Mouse (Mus musculus) stomach, embryonic 14.5 days (tissue): ENCODE data around the gene Sept9. TPM values are rescaled to one million over a fixed set of nuclear protein-coding genes. Genes with fewer than 3 reads are reported as not detected.
A peak's percentile ranks its signal among the peaks of the same experiment; 100 is the strongest.

Experiments used
- ATAC-seq: fragments of 200-750 bp; cut with Nextera tagmentation; 2 replicates; pipeline ENCODE4 v1.8.0; 2017; ENCODE audit warnings: low read depth, moderate TSS enrichment; ENCODE audit not compliant: insufficient number of reproducible peaks, insufficient read depth, low FRiP score
- H3K27ac ChIP-seq: fragments of 300-500 bp; sonication (generic); 2 replicates; pipeline ENCODE4 v1.5.1; 2014; ENCODE audit warnings: mild to moderate bottlenecking, low read length, moderate library complexity, mixed read lengths
- H3K27me3 ChIP-seq: fragments of 300-500 bp; sonication (generic); 2 replicates; pipeline ENCODE4 v1.6.1; 2014; ENCODE audit warnings: low read length, control low read depth, mixed read lengths; ENCODE audit not compliant: control insufficient read depth, insufficient read depth
- H3K36me3 ChIP-seq: fragments of 300-500 bp; sonication (generic); 2 replicates; pipeline ENCODE4 v1.6.1; 2014; ENCODE audit warnings: mild to moderate bottlenecking, control low read depth, low read length, moderate library complexity, mixed read lengths; ENCODE audit not compliant: control insufficient read depth, insufficient read depth
- H3K4me1 ChIP-seq: fragments of 300-500 bp; sonication (generic); 2 replicates; pipeline ENCODE4 v1.6.1; 2014; ENCODE audit warnings: low read length, control low read depth, mixed read lengths; ENCODE audit not compliant: control insufficient read depth, insufficient read depth
- H3K4me2 ChIP-seq: fragments of 300-500 bp; sonication (generic); replicated peaks from 2 replicates; pipeline ENCODE4 v1.6.1; 2014; ENCODE audit warnings: low read depth, low read length, control low read depth
- H3K4me3 ChIP-seq: fragments of 300-500 bp; sonication (generic); 2 replicates; pipeline ENCODE4 v1.5.1; 2014; ENCODE audit warnings: low read depth, low read length, control low read depth
- H3K9ac ChIP-seq: fragments of 300-500 bp; sonication (generic); replicated peaks from 2 replicates; pipeline ENCODE4 v1.6.1; 2014; ENCODE audit warnings: low read depth, mild to moderate bottlenecking, control low read depth, low read length, moderate library complexity, mixed read lengths
- H3K9me3 ChIP-seq: fragments of 300-500 bp; sonication (generic); 2 replicates; pipeline ENCODE4 v1.6.1; 2016; ENCODE audit warnings: low read depth, low read length, control low read depth; ENCODE audit not compliant: control insufficient read depth
- WGBS: fragments of 180-500 bp; shearing (Covaris S2); extraction: QIAGEN DNeasy Blood & Tissue Kit; methylation state at CpG from one replicate; pipeline ENCODE4 v1.1.7; 2014; 5-methylcytosine and 5-hydroxymethylcytosine counted together
- polyA plus RNA-seq: library from polyadenylated mRNA; unstranded; fragments of >200 nt; fragmentation: Nextera tagmentation; extraction: Ambion mirVana; gene quantifications from 2 replicates; pipeline ENCODE4 v1.2.1, GENCODE M21; 2014

Sept9 gene
- polyA plus RNA-seq, 1 experiment from 2014 or later = 106 TPM

GRCm38 (mm10) chr11:117256088-117256487, 56.6 kb downstream of the Sept9 start:
- Histone ChIP-seq H3K4me3 (no peak overlapping the region), H3K27me3 (no peaks in the 10 kb centered on the region), H3K27ac (no peak overlapping the region), H3K4me1 (peaks cover 27% of the 10 kb centered on the region), H3K4me2 (no peak overlapping the region), H3K9ac (no peak overlapping the region), H3K36me3 (no peaks in the 10 kb centered on the region), H3K9me3 (no peaks in the 10 kb centered on the region)
- no peak for ATAC-seq
- WGBS = 65% methylated on average over 9 of the region's 9 CpGs

GRCm38 (mm10) chr11:117256840-117257239, 57.4 kb downstream of the Sept9 start:
- no peak overlapping the region for H3K9ac ChIP-seq
- H3K27me3 ChIP-seq = no peaks in the 10 kb centered on the region
- peaks cover 20% of the 10 kb centered on the region for H3K4me1 ChIP-seq
- no peak overlapping the region for H3K4me3 ChIP-seq
- no peaks in the 10 kb centered on the region for H3K9me3 ChIP-seq
- no peak for ATAC-seq
- no peaks in the 10 kb centered on the region for H3K36me3 ChIP-seq
- no peak overlapping the region for H3K4me2 ChIP-seq
- H3K27ac ChIP-seq = no peak overlapping the region
- 94% methylated on average over 6 of the region's 6 CpGs for WGBS

- WGBS = 96% methylated on average over 1 of the region's 1 CpGs
- ATAC-seq = no peak
- Histone ChIP-seq H3K9ac (no peak overlapping the region), H3K27me3 (no peaks in the 10 kb centered on the region), H3K4me3 (no peak overlapping the region), H3K36me3 (no peaks in the 10 kb centered on the region), H3K4me1 (peaks cover 17% of the 10 kb centered on the region), H3K4me2 (no peak overlapping the region), H3K27ac (no peak overlapping the region), H3K9me3 (no peaks in the 10 kb centered on the region)
Measured at GRCm38 (mm10) chr11:117257266-117257665, 57.8 kb downstream of the Sept9 start.

- Histone ChIP-seq H3K4me2 (no peak overlapping the region), H3K9me3 (no peaks in the 10 kb centered on the region), H3K4me1 (peaks cover 17% of the 10 kb centered on the region), H3K27ac (no peak overlapping the region), H3K36me3 (no peaks in the 10 kb centered on the region), H3K27me3 (no peaks in the 10 kb centered on the region), H3K4me3 (no peak overlapping the region), H3K9ac (no peak overlapping the region)
- no peak for ATAC-seq
Measured at GRCm38 (mm10) chr11:117257842-117258241, 58.4 kb downstream of the Sept9 start.

- H3K9ac ChIP-seq = no peak overlapping the region
- H3K27ac ChIP-seq = no peak overlapping the region
- H3K4me2 ChIP-seq = no peak overlapping the region
- no peaks in the 10 kb centered on the region for H3K27me3 ChIP-seq
- H3K4me1 ChIP-seq = peaks cover 18% of the 10 kb centered on the region
- no peaks in the 10 kb centered on the region for H3K36me3 ChIP-seq
- 82% methylated on average over 9 of the region's 9 CpGs for WGBS
- H3K4me3 ChIP-seq = no peak overlapping the region
- H3K9me3 ChIP-seq = no peaks in the 10 kb centered on the region
- ATAC-seq = no peak
Measured at GRCm38 (mm10) chr11:117259178-117259960, 59.9 kb downstream of the Sept9 start.

GRCm38 (mm10) chr11:117260631-117261030, 61.2 kb downstream of the Sept9 start:
- H3K36me3 ChIP-seq = no peaks in the 10 kb centered on the region
- H3K27me3 ChIP-seq = no peaks in the 10 kb centered on the region
- no peak overlapping the region for H3K9ac ChIP-seq
- WGBS = 45% methylated on average over 9 of the region's 9 CpGs
- H3K9me3 ChIP-seq = no peaks in the 10 kb centered on the region
- H3K27ac ChIP-seq = peak overlapping the region; percentile 56; the same call in 1 of the 2 replicates
- ATAC-seq = no peak
- no peak overlapping the region for H3K4me3 ChIP-seq
- no peak overlapping the region for H3K4me2 ChIP-seq
- H3K4me1 ChIP-seq = peaks cover 26% of the 10 kb centered on the region

GRCm38 (mm10) chr11:117263096-117263808, 63.8 kb downstream of the Sept9 start:
- Histone ChIP-seq H3K36me3 (no peaks in the 10 kb centered on the region), H3K27ac (peak overlapping the region; percentile 48; the same call in 1 of the 2 replicates), H3K4me2 (no peak overlapping the region), H3K4me3 (no peak overlapping the region), H3K9ac (no peak overlapping the region), H3K9me3 (no peaks in the 10 kb centered on the region), H3K4me1 (peaks cover 37% of the 10 kb centered on the region), H3K27me3 (no peaks in the 10 kb centered on the region)
- 47% methylated on average over 9 of the region's 9 CpGs for WGBS
- no peak for ATAC-seq

GRCm38 (mm10) chr11:117264162-117265021, 64.9 kb downstream of the Sept9 start:
- Histone ChIP-seq H3K4me2 (no peak overlapping the region), H3K27me3 (no peaks in the 10 kb centered on the region), H3K4me1 (peaks cover 48% of the 10 kb centered on the region), H3K36me3 (no peaks in the 10 kb centered on the region), H3K27ac (peak overlapping the region; percentile 88; the same call in 1 of the 2 replicates), H3K4me3 (no peak overlapping the region), H3K9me3 (no peaks in the 10 kb centered on the region), H3K9ac (no peak overlapping the region)
- ATAC-seq = no peak
- 61% methylated on average over 13 of the region's 13 CpGs for WGBS
